Mouse (Mus musculus): ENCODE data around the gene Bbs7. TPM values are rescaled to one million over a fixed set of nuclear protein-coding genes. Genes with fewer than 3 reads are reported as not detected.

The Bbs7 gene
- polyA plus RNA-seq, 1 experiment from 2014 or later: 9.7 TPM

Other genes starting within 250 kb of the Bbs7 start
- gene Anxa5, start 137.6 kb downstream of the Bbs7 start, polyA plus RNA-seq (2014; fragmentation: Nextera tagmentation; extraction: Ambion mirVana): 374 and 393 TPM in 2 replicates
- gene 1810062G17Rik, start 137.5 kb downstream of the Bbs7 start, polyA plus RNA-seq (2014; fragmentation: Nextera tagmentation; extraction: Ambion mirVana): 1.4 TPM in 2 replicates
- gene Gm11549, start 91.7 kb downstream of the Bbs7 start, polyA plus RNA-seq (2014; fragmentation: Nextera tagmentation; extraction: Ambion mirVana): 0.58 and 0.88 TPM in 2 replicates
- 50.1 and 50.7 TPM in 2 replicates for gene Exosc9, start 60.9 kb downstream of the Bbs7 start, polyA plus RNA-seq (2014; fragmentation: Nextera tagmentation; extraction: Ambion mirVana)
- gene Ccna2, start 41.3 kb downstream of the Bbs7 start, polyA plus RNA-seq (2014; fragmentation: Nextera tagmentation; extraction: Ambion mirVana): 196 and 199 TPM in 2 replicates
- gene Trpc3, start 76.7 kb upstream of the Bbs7 start, polyA plus RNA-seq (2014; fragmentation: Nextera tagmentation; extraction: Ambion mirVana): 6.1 and 6.4 TPM in 2 replicates
- 40.6 and 48.8 TPM in 2 replicates for gene 4932438A13Rik, start 249.6 kb upstream of the Bbs7 start, polyA plus RNA-seq (2014; fragmentation: Nextera tagmentation; extraction: Ambion mirVana)